In genomic region chr8:70504291-70504716, GRCm38 (mm10) we compare ENCODE assay signal across 9 mouse cellular contexts. TPM values are rescaled to one million over a fixed set of nuclear protein-coding genes. Genes with fewer than 3 reads are reported as not detected.
DNase-seq lines count a peak whose midpoint lies in the region; ATAC-seq and TF ChIP-seq lines count a peak whose summit lies in the region.
"Had no signal": no experiment of that assay in that cellular context is flagged by ENCODE, and none has a peak within 500 bp of the region (broad histone marks: within the 10 kb centered on the region; RNA-seq: fewer than 3 reads in every experiment).

No protein-coding gene starts in this region.

- H3K9ac ChIP-seq in neural tube, embryonic 12.5 days: no peak overlapping the region
- no peak overlapping the region for H3K9ac ChIP-seq in heart, adult 2 months (ENCODE audit: low read depth, low read length)
- 0 out of 2 replicates have a peak overlapping the region, but pooled peaks have one; percentile 87 for H3K9ac ChIP-seq in neural tube, embryonic 15.5 days (replicated peaks)

- intact Hi-C loops in heart, adult 2 months (cut with DNase I): no loop called here

- ATAC-seq in neural tube, embryonic 12.5 days (ENCODE audit: low FRiP score, low read depth): no peak
- ATAC-seq in neural tube, embryonic 15.5 days (ENCODE audit: low FRiP score): no peak

- H3K4me3 ChIP-seq in neural tube, embryonic 12.5 days: no peak overlapping the region
- no peak overlapping the region for H3K4me3 ChIP-seq in heart, adult 2 months
- H3K4me3 ChIP-seq in neural tube, embryonic 15.5 days (replicated peaks): no peak overlapping the region

- peaks cover 50% of the 10 kb centered on the region for H3K4me1 ChIP-seq in neural tube, embryonic 12.5 days
- H3K4me1 ChIP-seq in heart, adult 2 months (ENCODE audit: control insufficient read depth, insufficient read depth, low read length): peaks cover 14% of the 10 kb centered on the region
- peaks cover 72% of the 10 kb centered on the region for H3K4me1 ChIP-seq in neural tube, embryonic 15.5 days

- H3K9me3 ChIP-seq in neural tube, embryonic 12.5 days: no peaks in the 10 kb centered on the region
- H3K9me3 ChIP-seq in neural tube, embryonic 15.5 days (replicated peaks): no peaks in the 10 kb centered on the region

- H3K79me2 ChIP-seq in heart, adult 2 months (replicated peaks; ENCODE audit: control insufficient read depth, insufficient read depth, low read length): 0 out of 2 replicates have a peak, but pooled peaks cover 1% of the 10 kb centered on the region

- H3K36me3 ChIP-seq in neural tube, embryonic 12.5 days: peaks cover 20% of the 10 kb centered on the region
- peaks cover 2% of the 10 kb centered on the region; the same call in 1 of the 2 replicates for H3K36me3 ChIP-seq in heart, adult 2 months (ENCODE audit: control insufficient read depth, insufficient read depth, low read length)
- peaks cover 22% of the 10 kb centered on the region for H3K36me3 ChIP-seq in neural tube, embryonic 15.5 days

- no peak for TF ChIP-seq CTCF in heart, adult 2 months (IDR thresholded peaks at IDR 0.05)

- no peak for DNase-seq in neural tube, embryonic 10.5 days (ENCODE audit: extremely low spot score, low spot score)
- peak; percentile 58 to 68 for DNase-seq in cerebellum, postnatal 25 days
- DNase-seq in heart, adult 2 months: peak; percentile 79 to 82
- DNase-seq in layer of hippocampus, adult 9-11 months: peak; percentile 56
- DNase-seq in T-cell, adult 2 months (ENCODE audit: low spot score): no peak
- no peak for DNase-seq in retina, postnatal 1 day

- TF ChIP-seq POLR2A in heart, adult 2 months (IDR thresholded peaks at IDR 0.05; ENCODE audit: insufficient read depth, low read depth, low read length): no peak

- H3K27me3 ChIP-seq in neural tube, embryonic 12.5 days (replicated peaks): peaks cover 49% of the 10 kb centered on the region
- peaks cover 1% of the 10 kb centered on the region; the same call in 1 of the 2 replicates for H3K27me3 ChIP-seq in heart, adult 2 months (ENCODE audit: control insufficient read depth, insufficient read depth, low read length)
- peaks cover 44% of the 10 kb centered on the region for H3K27me3 ChIP-seq in neural tube, embryonic 15.5 days (replicated peaks)

- H3K4me2 ChIP-seq in neural tube, embryonic 12.5 days (replicated peaks): 0 out of 2 replicates have a peak overlapping the region, but pooled peaks have one; percentile 5
- H3K4me2 ChIP-seq in neural tube, embryonic 15.5 days: peak overlapping the region; percentile 90

- no peak overlapping the region for H3K27ac ChIP-seq in neural tube, embryonic 12.5 days
- H3K27ac ChIP-seq in heart, adult 2 months: peak overlapping the region; percentile 1; the same call in 1 of the 2 replicates
- H3K27ac ChIP-seq in neural tube, embryonic 15.5 days (replicated peaks): peak overlapping the region; percentile 58

- 0 out of 2 replicates have a peak, but pooled peaks have one; percentile 22 for TF ChIP-seq EP300 in heart, adult 2 months (IDR thresholded peaks at IDR 0.05; ENCODE audit: insufficient read depth, low read depth, low read length)

- WGBS in neural tube, embryonic 12.5 days: 47% methylated on average over 16 of the region's 16 CpGs
- WGBS in heart, adult 2 months: 17% methylated on average over 16 of the region's 16 CpGs
- WGBS in neural tube, embryonic 15.5 days: 31% methylated on average over 16 of the region's 16 CpGs

RNA-seq across cellular contexts. Expression of gene Rex1bd, which starts 2.2 kb away (rescaled TPM):
- 123 and 135 TPM in 2 replicates for polyA plus RNA-seq in neural tube, embryonic 12.5 days (2016; fragmentation: Nextera tagmentation; extraction: Ambion mirVana)
- total RNA-seq in heart, adult 2 months (2021): 100 to 1,000 TPM; 111 to 118 TPM
- polyA plus RNA-seq in heart, adult 2 months (2012; rRNA removed): 129 and 145 TPM in 2 replicates
- polyA plus RNA-seq in neural tube, embryonic 15.5 days (2015; fragmentation: Nextera tagmentation; extraction: Ambion mirVana): 165 and 181 TPM in 2 replicates

RNA-seq across cellular contexts. Expression of gene Uba52, which starts 6.3 kb away (rescaled TPM):
- polyA plus RNA-seq in neural tube, embryonic 12.5 days (2016; fragmentation: Nextera tagmentation; extraction: Ambion mirVana): 766 and 781 TPM in 2 replicates
- total RNA-seq in heart, adult 2 months (2021): 1,000 to 10,000 TPM; 1,480 to 1,595 TPM
- 439 and 626 TPM in 2 replicates for polyA plus RNA-seq in heart, adult 2 months (2012; rRNA removed)
- polyA plus RNA-seq in neural tube, embryonic 15.5 days (2015; fragmentation: Nextera tagmentation; extraction: Ambion mirVana): 653 and 714 TPM in 2 replicates

RNA-seq across cellular contexts. Expression of gene Crlf1, which starts 11.3 kb away (rescaled TPM):
- polyA plus RNA-seq in neural tube, embryonic 12.5 days (2016; fragmentation: Nextera tagmentation; extraction: Ambion mirVana): 1.9 and 4.5 TPM in 2 replicates
- under 1 TPM; 0.68 to 0.89 TPM for total RNA-seq in heart, adult 2 months (2021)
- polyA plus RNA-seq in heart, adult 2 months (2012; rRNA removed): 0.38 and 2.3 TPM in 2 replicates
- polyA plus RNA-seq in neural tube, embryonic 15.5 days (2015; fragmentation: Nextera tagmentation; extraction: Ambion mirVana): 7.9 and 8.7 TPM in 2 replicates

RNA-seq across cellular contexts. Expression of gene Tmem59l, which starts 17.1 kb away (rescaled TPM):
- 37.9 and 38.3 TPM in 2 replicates for polyA plus RNA-seq in neural tube, embryonic 12.5 days (2016; fragmentation: Nextera tagmentation; extraction: Ambion mirVana)
- not detected for total RNA-seq in heart, adult 2 months (2021)
- polyA plus RNA-seq in heart, adult 2 months (2012; rRNA removed): 0.21 and 0.53 TPM in 2 replicates
- polyA plus RNA-seq in neural tube, embryonic 15.5 days (2015; fragmentation: Nextera tagmentation; extraction: Ambion mirVana): 153 and 188 TPM in 2 replicates
- polyA plus RNA-seq: heart, postnatal 0 days had no signal

RNA-seq across cellular contexts. Expression of gene Fkbp8, which starts 23.2 kb away (rescaled TPM):
- polyA plus RNA-seq in neural tube, embryonic 12.5 days (2016; fragmentation: Nextera tagmentation; extraction: Ambion mirVana): 349 and 353 TPM in 2 replicates
- 100 to 1,000 TPM; 116 to 135 TPM for total RNA-seq in heart, adult 2 months (2021)
- 179 and 201 TPM in 2 replicates for polyA plus RNA-seq in heart, adult 2 months (2012; rRNA removed)
- polyA plus RNA-seq in neural tube, embryonic 15.5 days (2015; fragmentation: Nextera tagmentation; extraction: Ambion mirVana): 381 and 389 TPM in 2 replicates

Comparison
In these comparisons a context has a peak if more than half of its experiments do, and no peak if none do; other contexts are left out.
1. DNase-seq: peak in cerebellum, postnatal 25 days (2 of 2), heart, adult 2 months (2 of 2) and layer of hippocampus, adult 9-11 months (single experiment); none in neural tube, embryonic 10.5 days (single experiment), T-cell, adult 2 months (single experiment) and retina, postnatal 1 day (single experiment).